Comparison of ENCODE assay signal across 9 mouse cellular contexts in genomic region chr11:5878661-5879060, GRCm38 (mm10). TPM values are rescaled to one million over a fixed set of nuclear protein-coding genes. Genes with fewer than 3 reads are reported as not detected.
DNase-seq lines count a peak whose midpoint lies in the region; ATAC-seq and TF ChIP-seq lines count a peak whose summit lies in the region.
"Had no signal": no experiment of that assay in that cellular context is flagged by ENCODE, and none has a peak within 500 bp of the region (broad histone marks: within the 10 kb centered on the region; RNA-seq: fewer than 3 reads in every experiment).

No protein-coding gene starts in this region.

- peaks cover 5% of the 10 kb centered on the region; the same call in 1 of the 2 replicates for H3K4me1 ChIP-seq in kidney, adult 2 months (ENCODE audit: control insufficient read depth, insufficient read depth, low read length)
- no peaks in the 10 kb centered on the region for H3K4me1 ChIP-seq in brown adipose tissue, adult 24 weeks (ENCODE audit: control insufficient read depth, insufficient read depth, insufficient read length, low read length)
- H3K4me1 ChIP-seq in hindbrain, embryonic 16.5 days (ENCODE audit: control insufficient read depth, insufficient read depth, low read depth, low read length): peaks cover 17% of the 10 kb centered on the region
- H3K4me1 ChIP-seq in midbrain, embryonic 15.5 days: peaks cover 29% of the 10 kb centered on the region

- H3K27ac ChIP-seq in kidney, adult 2 months (ENCODE audit: insufficient read depth, low read depth, low read length): peak overlapping the region; percentile 58
- no peak overlapping the region; the same call in 1 of the 2 replicates for H3K27ac ChIP-seq in brown adipose tissue, adult 24 weeks (replicated peaks; ENCODE audit: low read depth, low read length)
- H3K27ac ChIP-seq in hindbrain, embryonic 16.5 days (ENCODE audit: low read depth, low read length): peak overlapping the region; percentile 90
- peak overlapping the region; percentile 89 for H3K27ac ChIP-seq in midbrain, embryonic 15.5 days

- TF ChIP-seq CTCF in kidney, adult 2 months (conservative IDR thresholded peaks at IDR 0.05; ENCODE audit: insufficient read depth, insufficient read length, low read depth, low read length): no peak

- no peaks in the 10 kb centered on the region for H3K9me3 ChIP-seq in hindbrain, embryonic 16.5 days (ENCODE audit: control insufficient read depth, low read length)
- no peaks in the 10 kb centered on the region for H3K9me3 ChIP-seq in midbrain, embryonic 15.5 days

- ATAC-seq in hindbrain, embryonic 16.5 days: no peak
- ATAC-seq in midbrain, embryonic 15.5 days (replicated peaks): no peak

- H3K9ac ChIP-seq in hindbrain, embryonic 16.5 days (ENCODE audit: low read depth, low read length): peak overlapping the region; percentile 74
- H3K9ac ChIP-seq in midbrain, embryonic 15.5 days: peak overlapping the region; percentile 50

- no peaks in the 10 kb centered on the region for H3K27me3 ChIP-seq in kidney, adult 2 months (replicated peaks; ENCODE audit: control insufficient read depth, insufficient read depth, low read length)
- no peaks in the 10 kb centered on the region for H3K27me3 ChIP-seq in hindbrain, embryonic 16.5 days (replicated peaks; ENCODE audit: control insufficient read depth, insufficient read depth, low read length)
- no peaks in the 10 kb centered on the region for H3K27me3 ChIP-seq in midbrain, embryonic 15.5 days (replicated peaks)
- H3K27me3 ChIP-seq: Patski had no signal

- 41% methylated on average over 8 of the region's 8 CpGs for WGBS in kidney, adult 2 months
- 40% methylated on average over 8 of the region's 8 CpGs for WGBS in hindbrain, embryonic 16.5 days
- WGBS in midbrain, embryonic 15.5 days: 43% methylated on average over 8 of the region's 8 CpGs

- H3K36me3 ChIP-seq in kidney, adult 2 months (ENCODE audit: control insufficient read depth, insufficient read depth, low read length): no peaks in the 10 kb centered on the region
- peaks cover 13% of the 10 kb centered on the region for H3K36me3 ChIP-seq in hindbrain, embryonic 16.5 days (ENCODE audit: control insufficient read depth, insufficient read depth, low read length)
- H3K36me3 ChIP-seq in midbrain, embryonic 15.5 days (replicated peaks): no peaks in the 10 kb centered on the region

- no peak for TF ChIP-seq POLR2A in kidney, adult 2 months (IDR thresholded peaks at IDR 0.05; ENCODE audit: low read depth, low read length)

- H3K4me3 ChIP-seq in kidney, adult 2 months (ENCODE audit: insufficient read depth, low read depth, low read length): no peak overlapping the region
- H3K4me3 ChIP-seq in brown adipose tissue, adult 24 weeks (ENCODE audit: insufficient read depth, low read depth, low read length): peak overlapping the region; percentile 53
- H3K4me3 ChIP-seq in hindbrain, embryonic 16.5 days (ENCODE audit: low read length): peak overlapping the region; percentile 82
- peak overlapping the region; percentile 79 for H3K4me3 ChIP-seq in midbrain, embryonic 15.5 days

- no peak for DNase-seq in kidney, adult 2 months
- DNase-seq in kidney, postnatal 4 days: no peak
- no peak for DNase-seq in cerebellum, adult 9-10 months
- DNase-seq in frontal cortex, postnatal 36 days (ENCODE audit: low spot score in 2 of 2): no peak
- no peak for DNase-seq in yolk sac, embryonic 10.5 days (ENCODE audit: low spot score)

- peak overlapping the region; percentile 76 for H3K4me2 ChIP-seq in hindbrain, embryonic 16.5 days (ENCODE audit: low read length)
- H3K4me2 ChIP-seq in midbrain, embryonic 15.5 days: peak overlapping the region; percentile 61

RNA-seq across cellular contexts. Expression of gene Pold2, which starts 0.6 kb away (rescaled TPM):
- polyA plus RNA-seq in kidney, adult 2 months (2012; rRNA removed): 50.2 and 70.7 TPM in 2 replicates
- polyA plus RNA-seq in brown adipose tissue, adult 24 weeks (2012; ENCODE audit: insufficient read depth, insufficient read length, missing spikeins): 33.6 and 43.7 TPM in 2 replicates
- polyA plus RNA-seq in hindbrain, embryonic 16.5 days (2015; fragmentation: Nextera tagmentation; extraction: Ambion mirVana): 59.6 and 62.5 TPM in 2 replicates
- 51.0 and 59.6 TPM in 2 replicates for polyA plus RNA-seq in midbrain, embryonic 15.5 days (2015; fragmentation: Nextera tagmentation; extraction: Ambion mirVana)

RNA-seq across cellular contexts. Expression of gene Aebp1, which starts 16.9 kb away (rescaled TPM):
- 91.4 and 96.7 TPM in 2 replicates for polyA plus RNA-seq in kidney, adult 2 months (2012; rRNA removed)
- polyA plus RNA-seq in brown adipose tissue, adult 24 weeks (2012; ENCODE audit: insufficient read depth, insufficient read length, missing spikeins): 9.8 and 10.7 TPM in 2 replicates
- polyA plus RNA-seq in hindbrain, embryonic 16.5 days (2015; fragmentation: Nextera tagmentation; extraction: Ambion mirVana): 27.4 and 35.8 TPM in 2 replicates
- 21.9 and 27.7 TPM in 2 replicates for polyA plus RNA-seq in midbrain, embryonic 15.5 days (2015; fragmentation: Nextera tagmentation; extraction: Ambion mirVana)

RNA-seq across cellular contexts. Expression of gene Myl7, which starts 19.9 kb away (rescaled TPM):
- 5.1 and 5.3 TPM in 2 replicates for polyA plus RNA-seq in kidney, adult 2 months (2012; rRNA removed)
- not detected in 2 replicates for polyA plus RNA-seq in brown adipose tissue, adult 24 weeks (2012; ENCODE audit: insufficient read depth, insufficient read length, missing spikeins)
- 0.49 TPM in 1 of 2 replicates, not detected in the other for polyA plus RNA-seq in hindbrain, embryonic 16.5 days (2015; fragmentation: Nextera tagmentation; extraction: Ambion mirVana)
- 1.6 TPM in 1 of 2 replicates, not detected in the other for polyA plus RNA-seq in midbrain, embryonic 15.5 days (2015; fragmentation: Nextera tagmentation; extraction: Ambion mirVana)
- polyA plus RNA-seq: Patski had no signal

RNA-seq across cellular contexts. Expression of gene Polm, which starts 40.8 kb away (rescaled TPM):
- 14.7 and 19.5 TPM in 2 replicates for polyA plus RNA-seq in kidney, adult 2 months (2012; rRNA removed)
- polyA plus RNA-seq in brown adipose tissue, adult 24 weeks (2012; ENCODE audit: insufficient read depth, insufficient read length, missing spikeins): 2.1 and 2.9 TPM in 2 replicates
- 5.5 and 6.1 TPM in 2 replicates for polyA plus RNA-seq in hindbrain, embryonic 16.5 days (2015; fragmentation: Nextera tagmentation; extraction: Ambion mirVana)
- polyA plus RNA-seq in midbrain, embryonic 15.5 days (2015; fragmentation: Nextera tagmentation; extraction: Ambion mirVana): 8.4 and 8.8 TPM in 2 replicates
